Mouse (Mus musculus): Measurements from ENCODE around the gene Trank1. TPM values are rescaled to one million over a fixed set of nuclear protein-coding genes. Genes with fewer than 3 reads are reported as not detected.
A peak's percentile ranks its signal among the peaks of the same experiment; 100 is the strongest.

Trank1 gene
- polyA plus RNA-seq, 1 experiment, result 59.5 TPM

GRCm38 (mm10) chr9:111383756-111384155, 72.2 kb downstream of the Trank1 start:
- peak; percentile 61 for DNase-seq (ENCODE audit: low read depth)
- TF ChIP-seq CTCF (IDR thresholded peaks at IDR 0.05; ENCODE audit: borderline replicate concordance, extremely low read depth, insufficient read depth, insufficient read length) (no peak), POLR2A (IDR thresholded peaks at IDR 0.05; ENCODE audit: borderline replicate concordance, extremely low read depth, insufficient read depth, insufficient read length, poor library complexity, severe bottlenecking) (no peak)

GRCm38 (mm10) chr9:111385526-111386491, 74.3 kb downstream of the Trank1 start:
- TF ChIP-seq CTCF (IDR thresholded peaks at IDR 0.05; ENCODE audit: borderline replicate concordance, extremely low read depth, insufficient read depth, insufficient read length) (no peak), POLR2A (IDR thresholded peaks at IDR 0.05; ENCODE audit: borderline replicate concordance, extremely low read depth, insufficient read depth, insufficient read length, poor library complexity, severe bottlenecking) (no peak)
- no peak for DNase-seq (ENCODE audit: low read depth)

- DNase-seq (ENCODE audit: low read depth), result no peak
Observed at GRCm38 (mm10) chr9:111386569-111386968, 75.0 kb downstream of the Trank1 start.

GRCm38 (mm10) chr9:111387576-111387975, 76.0 kb downstream of the Trank1 start:
- DNase-seq (ENCODE audit: low read depth), result no peak
- TF ChIP-seq POLR2A (IDR thresholded peaks at IDR 0.05; ENCODE audit: borderline replicate concordance, extremely low read depth, insufficient read depth, insufficient read length, poor library complexity, severe bottlenecking) (no peak), CTCF (IDR thresholded peaks at IDR 0.05; ENCODE audit: borderline replicate concordance, extremely low read depth, insufficient read depth, insufficient read length) (no peak)

More at GRCm38 (mm10) chr9:111386569-111386968, 75.0 kb downstream of the Trank1 start:
- TF ChIP-seq CTCF (IDR thresholded peaks at IDR 0.05; ENCODE audit: borderline replicate concordance, extremely low read depth, insufficient read depth, insufficient read length) (no peak), POLR2A (IDR thresholded peaks at IDR 0.05; ENCODE audit: borderline replicate concordance, extremely low read depth, insufficient read depth, insufficient read length, poor library complexity, severe bottlenecking) (no peak)

GRCm38 (mm10) chr9:111390016-111390415, 78.5 kb downstream of the Trank1 start:
- DNase-seq (ENCODE audit: low read depth), result peak; percentile 40
- TF ChIP-seq POLR2A (IDR thresholded peaks at IDR 0.05; ENCODE audit: borderline replicate concordance, extremely low read depth, insufficient read depth, insufficient read length, poor library complexity, severe bottlenecking) (no peak), CTCF (IDR thresholded peaks at IDR 0.05; ENCODE audit: borderline replicate concordance, extremely low read depth, insufficient read depth, insufficient read length) (no peak)

- DNase-seq (ENCODE audit: low read depth), result no peak
- TF ChIP-seq POLR2A (IDR thresholded peaks at IDR 0.05; ENCODE audit: borderline replicate concordance, extremely low read depth, insufficient read depth, insufficient read length, poor library complexity, severe bottlenecking) (no peak), CTCF (IDR thresholded peaks at IDR 0.05; ENCODE audit: borderline replicate concordance, extremely low read depth, insufficient read depth, insufficient read length) (no peak)
Observed at GRCm38 (mm10) chr9:111391036-111391435, 79.5 kb downstream of the Trank1 start.

GRCm38 (mm10) chr9:111391926-111392442, 80.4 kb downstream of the Trank1 start:
- DNase-seq (ENCODE audit: low read depth), result no peak
- TF ChIP-seq POLR2A (IDR thresholded peaks at IDR 0.05; ENCODE audit: borderline replicate concordance, extremely low read depth, insufficient read depth, insufficient read length, poor library complexity, severe bottlenecking) (no peak), CTCF (IDR thresholded peaks at IDR 0.05; ENCODE audit: borderline replicate concordance, extremely low read depth, insufficient read depth, insufficient read length) (no peak)

- TF ChIP-seq POLR2A (IDR thresholded peaks at IDR 0.05; ENCODE audit: borderline replicate concordance, extremely low read depth, insufficient read depth, insufficient read length, poor library complexity, severe bottlenecking) (no peak), CTCF (IDR thresholded peaks at IDR 0.05; ENCODE audit: borderline replicate concordance, extremely low read depth, insufficient read depth, insufficient read length) (no peak)
Observed at GRCm38 (mm10) chr9:111395265-111395664, 83.7 kb downstream of the Trank1 start.

GRCm38 (mm10) chr9:111398059-111398458, 86.5 kb downstream of the Trank1 start:
- TF ChIP-seq CTCF (IDR thresholded peaks at IDR 0.05; ENCODE audit: borderline replicate concordance, extremely low read depth, insufficient read depth, insufficient read length) (no peak), POLR2A (IDR thresholded peaks at IDR 0.05; ENCODE audit: borderline replicate concordance, extremely low read depth, insufficient read depth, insufficient read length, poor library complexity, severe bottlenecking) (no peak)
- DNase-seq (ENCODE audit: low read depth), result no peak

More at GRCm38 (mm10) chr9:111395265-111395664, 83.7 kb downstream of the Trank1 start:
- no peak for DNase-seq (ENCODE audit: low read depth)

- DNase-seq (ENCODE audit: low read depth), result no peak
- no peak for TF ChIP-seq POLR2A (IDR thresholded peaks at IDR 0.05; ENCODE audit: borderline replicate concordance, extremely low read depth, insufficient read depth, insufficient read length, poor library complexity, severe bottlenecking)
- TF ChIP-seq CTCF (IDR thresholded peaks at IDR 0.05; ENCODE audit: borderline replicate concordance, extremely low read depth, insufficient read depth, insufficient read length), result no peak
Observed at GRCm38 (mm10) chr9:111400089-111400488, 88.5 kb downstream of the Trank1 start.

GRCm38 (mm10) chr9:111403159-111403558, 91.6 kb downstream of the Trank1 start:
- no peak for DNase-seq (ENCODE audit: low read depth)
- no peak for TF ChIP-seq POLR2A (IDR thresholded peaks at IDR 0.05; ENCODE audit: borderline replicate concordance, extremely low read depth, insufficient read depth, insufficient read length, poor library complexity, severe bottlenecking)
- no peak for TF ChIP-seq CTCF (IDR thresholded peaks at IDR 0.05; ENCODE audit: borderline replicate concordance, extremely low read depth, insufficient read depth, insufficient read length)
